18 mouse cellular contexts compared by ENCODE assay signal in genomic region chr12:99694066-99694465, GRCm38 (mm10).
"Had no signal": no experiment of that assay in that cellular context is flagged by ENCODE, and none has a peak within 500 bp of the region (broad histone marks: within the 10 kb centered on the region; RNA-seq: fewer than 3 reads in every experiment).

No protein-coding gene starts in this region.

- H3K9ac ChIP-seq: liver, postnatal 0 days; lung, embryonic 15.5 days; midbrain, embryonic 12.5 days; neural tube, embryonic 12.5 days; stomach, embryonic 15.5 days had no signal

- H3K9me3 ChIP-seq: lung, embryonic 15.5 days; midbrain, embryonic 12.5 days; neural tube, embryonic 12.5 days; stomach, embryonic 15.5 days had no signal

- DNase-seq: liver, postnatal 0 days; lung, adult 2 months; lung, postnatal 14 days; lung, postnatal 36 days; midbrain, embryonic 14.5 days; right cerebral cortex, postnatal 14 days; thymus, adult 2 months; thymus, postnatal 25 days; thymus, postnatal 4 days had no signal

- H3K4me2 ChIP-seq: lung, embryonic 15.5 days; midbrain, embryonic 12.5 days; neural tube, embryonic 12.5 days; stomach, embryonic 15.5 days had no signal

- H3K27me3 ChIP-seq: lung, embryonic 15.5 days; megakaryocyte, embryonic 14.5 days; midbrain, embryonic 12.5 days; neural tube, embryonic 12.5 days; stomach, embryonic 15.5 days had no signal

- H3K27ac ChIP-seq: lung, embryonic 15.5 days; macrophage; midbrain, embryonic 12.5 days; neural tube, embryonic 12.5 days; stomach, embryonic 15.5 days; stomach, postnatal 0 days had no signal

- ATAC-seq: liver, postnatal 0 days; lung, postnatal 0 days; midbrain, embryonic 16.5 days had no signal

- H3K36me3 ChIP-seq: lung, embryonic 15.5 days; midbrain, embryonic 12.5 days; neural tube, embryonic 12.5 days; stomach, embryonic 15.5 days had no signal

- H3K4me1 ChIP-seq: lung, embryonic 15.5 days; megakaryocyte, embryonic 14.5 days; midbrain, embryonic 12.5 days; neural tube, embryonic 12.5 days; stomach, embryonic 15.5 days had no signal

- H3K4me3 ChIP-seq: lung, embryonic 15.5 days; megakaryocyte, embryonic 14.5 days; midbrain, embryonic 12.5 days; neural tube, embryonic 12.5 days; stomach, embryonic 15.5 days had no signal
